Mouse (Mus musculus): Measurements from ENCODE around the gene Nelfb.

DNA sequence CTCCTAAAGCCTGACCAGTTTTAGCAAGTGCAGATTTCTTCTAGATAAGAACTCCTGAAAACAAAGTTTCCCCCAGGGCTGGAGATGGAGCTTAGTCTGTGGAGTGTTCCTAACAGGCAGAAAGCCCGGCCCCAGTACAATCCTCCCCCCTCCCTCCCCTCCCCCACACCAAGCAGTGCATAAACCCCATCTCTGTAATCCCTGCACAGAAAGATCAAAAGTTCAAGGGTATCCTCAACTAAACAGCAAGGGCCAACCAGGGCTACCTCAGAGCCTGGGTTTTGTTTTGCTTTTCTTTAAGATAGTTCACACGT is 42.7 kb downstream of the Nelfb start:
- TF ChIP-seq POLR2A (IDR thresholded peaks at IDR 0.05; ENCODE audit: low read depth, low read length) (no peak), CTCF (conservative IDR thresholded peaks at IDR 0.05; ENCODE audit: insufficient read depth, insufficient read length, low read depth, low read length) (no peak)

All from kidney, adult 2 months (tissue).